Mouse (Mus musculus) cortical plate, adult 2 months (tissue): Measurements from ENCODE around the gene Gm45837.

Experiments used
- CTCF ChIP-seq: fragments of 200-500 bp; IDR thresholded peaks from 2 replicates; pipeline ENCODE4 v1.5.1; 2011; ENCODE audit warnings: mild to moderate bottlenecking, control low read depth, low read length; ENCODE audit not compliant: insufficient read depth; ENCODE audit errors: extremely low read depth
- POLR2A ChIP-seq: fragments of 200-500 bp; IDR thresholded peaks from 2 replicates; pipeline ENCODE4 v1.6.1; 2011; ENCODE audit warnings: mild to moderate bottlenecking, low read length, control low read depth; ENCODE audit not compliant: insufficient read depth; ENCODE audit errors: extremely low read depth

DNA sequence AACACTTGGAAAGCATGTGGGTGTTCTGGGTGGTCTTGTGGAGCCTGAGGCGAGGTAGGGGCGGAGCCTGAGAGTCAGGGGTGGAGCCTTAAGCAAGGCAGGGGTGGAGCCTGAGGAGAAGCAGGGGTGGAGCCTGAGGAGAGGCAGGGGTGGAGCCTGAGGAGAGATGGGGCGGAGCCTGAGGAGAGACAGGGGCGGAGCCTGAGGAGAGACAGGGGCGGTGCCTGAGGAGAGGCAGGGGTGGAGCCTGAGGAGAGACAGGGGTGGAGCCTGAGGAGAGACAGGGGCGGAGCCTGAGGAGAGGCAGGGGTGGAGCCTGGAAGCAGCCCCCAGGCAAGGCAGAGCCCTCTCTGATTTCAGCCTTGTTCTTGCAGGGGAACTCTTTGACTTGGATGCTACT, 90.5 kb downstream of the Gm45837 start:
- TF ChIP-seq CTCF (no peak), POLR2A (no peak)
